Mouse (Mus musculus): ENCODE measurements around the gene Snw1. TPM values are rescaled to one million over a fixed set of nuclear protein-coding genes. Genes with fewer than 3 reads are reported as not detected.
"Not testable (repeated sequence)": the region's sequence is repeated elsewhere in the genome, so short reads cannot be mapped to it uniquely, and the experiment has no call there.

The Snw1 gene
- 10 to 100 TPM; 50.9 to 51.2 TPM for total RNA-seq (2021)
- long read RNA-seq, full-length matches to known transcripts: 57 of 71 reads
- long read RNA-seq, partial matches to known transcripts: 8 of 71 reads
- long read RNA-seq, other reads (novel, unspliced or antisense): 6 of 71 reads

DNA sequence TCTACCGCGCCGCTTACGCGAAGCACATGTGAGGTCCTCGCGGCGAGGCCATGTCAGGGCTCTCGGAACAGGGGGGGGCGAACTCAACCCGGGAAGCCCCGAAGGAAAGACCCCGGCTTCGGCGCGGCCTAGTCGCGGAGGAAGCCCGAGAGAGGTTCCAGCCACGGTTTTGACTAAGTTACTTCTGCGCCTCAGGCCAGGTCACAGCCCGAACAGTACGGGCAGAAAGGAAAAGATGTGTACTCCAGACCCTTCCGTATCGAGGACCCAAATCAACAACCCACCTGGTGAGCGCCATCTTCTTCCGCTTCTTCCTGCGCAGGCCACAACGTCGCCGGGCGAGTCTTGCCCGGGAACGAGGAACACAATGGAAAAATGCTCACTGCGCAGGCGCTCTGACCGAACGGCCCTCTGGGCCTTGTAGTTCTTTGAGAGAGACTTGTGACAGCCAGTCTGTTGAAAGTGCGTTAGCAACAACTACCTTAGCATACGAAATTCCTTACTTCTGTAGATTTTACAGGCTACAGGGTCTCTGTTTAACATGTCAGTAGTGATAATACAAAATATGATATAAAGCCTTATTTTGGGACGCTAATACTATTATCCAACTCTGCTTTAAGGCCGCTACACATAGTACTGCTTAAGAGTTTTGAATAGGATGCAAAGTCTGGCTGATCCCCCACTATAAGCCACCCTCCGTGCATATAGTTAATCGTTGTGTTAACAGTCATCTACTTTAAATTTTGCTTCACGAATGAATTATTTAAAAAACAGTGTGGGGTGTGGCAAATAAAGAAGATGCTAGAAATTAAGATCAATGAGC lies at the start of gene Snw1:
TSS of gene Snw1 (minus strand) at position 311 of the 823 bp plus-strand sequence.
- DNase-seq (ENCODE audit: low spot score in 2 of 2): peak; percentile 92 to 96

DNA sequence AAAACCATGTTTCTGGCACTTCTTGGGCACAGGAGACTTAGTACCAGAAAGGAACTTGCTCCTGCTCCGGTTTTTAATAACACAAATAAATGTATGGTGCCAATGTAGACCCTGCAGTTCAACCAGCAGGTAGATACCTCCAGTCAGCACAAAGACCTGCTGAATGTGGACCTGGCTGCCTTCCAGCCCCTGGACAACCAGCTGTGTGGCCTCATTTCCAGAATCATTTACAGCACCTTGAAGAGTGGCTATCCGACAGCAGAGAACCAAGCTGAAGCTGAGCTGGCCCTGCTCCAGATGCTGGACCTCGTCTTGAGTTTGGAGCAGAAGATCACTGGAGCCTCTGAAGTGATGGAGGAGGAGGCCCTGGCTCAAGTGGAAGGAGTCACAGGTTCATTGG lies 47.5 kb upstream of the Snw1 start:
- DNase-seq (ENCODE audit: low spot score in 2 of 2): not testable (repeated sequence)

DNA sequence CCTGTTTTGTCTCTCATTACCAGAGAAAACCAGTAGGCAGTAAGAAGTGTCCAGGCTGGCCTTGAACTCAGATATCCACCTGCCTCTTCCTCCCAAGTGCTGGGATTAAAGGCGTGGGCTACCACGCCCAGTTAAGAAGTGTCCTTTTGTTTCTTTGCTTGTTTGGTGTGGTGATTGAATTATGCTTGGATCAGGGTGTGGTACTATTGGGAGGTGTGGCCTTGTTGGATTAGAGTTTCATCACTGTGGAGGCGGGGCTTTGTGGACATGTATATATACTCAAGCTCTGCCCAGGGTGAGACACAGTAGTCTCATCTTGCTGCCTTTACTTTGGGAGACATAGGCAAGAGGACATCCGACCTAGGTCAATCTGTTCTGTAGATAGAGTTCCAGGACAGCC lies 41.9 kb upstream of the Snw1 start, which contains the start of gene Gm8300:
TSS of gene Gm8300 (plus strand) at position 301 of the 400 bp plus-strand sequence.
- DNase-seq (ENCODE audit: low spot score in 2 of 2): not testable (repeated sequence)

DNA sequence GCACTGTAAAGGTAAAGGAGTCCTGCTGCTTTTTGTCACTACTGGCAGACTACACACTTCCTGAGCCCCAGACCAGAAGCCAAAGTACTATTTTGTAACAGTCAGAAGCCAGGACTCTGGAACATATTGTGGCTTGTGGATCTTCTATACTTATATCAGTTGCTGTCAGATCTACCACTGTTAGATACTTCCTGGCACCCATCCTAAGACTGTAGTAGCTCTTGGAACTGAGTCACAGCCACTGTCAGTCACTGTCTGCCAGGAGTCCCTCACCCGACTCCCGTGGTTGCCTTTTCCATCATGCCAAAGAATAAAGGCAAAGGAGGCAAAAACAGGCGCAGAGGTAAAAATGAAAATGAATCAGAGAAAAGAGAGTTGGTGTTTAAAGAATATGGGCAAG lies 22.3 kb upstream of the Snw1 start, which contains the start of gene Gm5788:
TSS of gene Gm5788 (plus strand) at position 301 of the 400 bp plus-strand sequence.
- not testable (repeated sequence) for DNase-seq (ENCODE audit: low spot score in 2 of 2)

DNA sequence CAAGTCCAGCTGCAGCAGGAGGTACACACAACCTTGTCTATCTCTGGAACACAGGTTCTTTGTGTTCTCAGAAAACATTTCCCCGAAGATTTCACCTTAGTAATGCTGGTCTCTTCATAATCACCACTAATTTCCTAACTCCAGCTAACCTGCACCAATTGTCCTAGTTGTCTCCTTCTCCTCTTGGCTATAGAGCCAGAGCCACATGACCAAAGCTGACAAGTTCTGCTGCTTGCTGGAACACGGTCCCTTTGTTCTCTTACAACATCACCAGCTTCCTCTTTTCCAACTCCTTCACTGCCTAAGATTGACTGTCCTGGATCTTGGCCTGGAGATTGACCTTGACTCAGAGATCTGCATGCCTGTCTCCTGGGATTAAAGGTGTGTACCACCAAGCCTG lies 16.6 kb upstream of the Snw1 start:
- not testable (repeated sequence) for DNase-seq (ENCODE audit: low spot score in 2 of 2)

DNA sequence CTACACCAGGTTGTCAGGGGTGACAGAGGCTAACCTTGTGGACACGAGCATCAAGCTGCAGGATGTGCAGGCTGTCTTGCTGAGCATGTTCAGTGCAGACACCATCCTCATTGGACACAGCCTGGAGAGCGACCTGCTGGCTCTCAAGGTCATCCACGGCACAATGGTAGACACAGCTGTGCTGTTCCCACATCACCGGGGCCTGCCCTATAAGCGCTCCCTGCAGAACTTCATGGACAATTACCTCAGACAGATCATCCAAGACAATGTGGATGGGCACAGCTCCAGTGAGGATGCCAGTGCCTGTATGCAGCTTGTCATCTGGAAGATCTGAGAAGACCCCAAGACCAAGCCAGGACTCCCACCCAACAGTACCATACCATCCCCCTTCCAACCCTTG lies 10.4 kb upstream of the Snw1 start:
- DNase-seq (ENCODE audit: low spot score in 2 of 2): not testable (repeated sequence)

DNA sequence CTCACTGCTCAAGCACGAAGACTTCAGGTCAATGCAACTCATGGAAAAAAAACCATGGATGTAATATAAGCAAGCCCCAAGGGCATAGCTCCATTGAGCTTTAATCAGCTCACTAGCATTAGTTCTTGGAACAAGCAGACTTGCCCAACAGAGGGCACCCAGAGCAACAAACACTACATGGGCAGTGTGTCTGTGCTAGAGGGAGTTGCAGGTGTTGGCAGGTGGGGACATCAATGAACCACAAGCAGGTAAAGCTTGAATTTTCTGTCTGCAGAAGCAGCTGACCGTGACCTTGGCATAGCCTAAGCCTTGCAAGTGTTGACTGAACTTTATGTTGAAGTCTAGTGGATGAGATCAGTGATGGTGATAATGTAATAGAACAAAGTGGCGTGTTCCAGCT lies 2.7 kb upstream of the Snw1 start:
- no peak for DNase-seq (ENCODE audit: low spot score in 2 of 2)

DNA sequence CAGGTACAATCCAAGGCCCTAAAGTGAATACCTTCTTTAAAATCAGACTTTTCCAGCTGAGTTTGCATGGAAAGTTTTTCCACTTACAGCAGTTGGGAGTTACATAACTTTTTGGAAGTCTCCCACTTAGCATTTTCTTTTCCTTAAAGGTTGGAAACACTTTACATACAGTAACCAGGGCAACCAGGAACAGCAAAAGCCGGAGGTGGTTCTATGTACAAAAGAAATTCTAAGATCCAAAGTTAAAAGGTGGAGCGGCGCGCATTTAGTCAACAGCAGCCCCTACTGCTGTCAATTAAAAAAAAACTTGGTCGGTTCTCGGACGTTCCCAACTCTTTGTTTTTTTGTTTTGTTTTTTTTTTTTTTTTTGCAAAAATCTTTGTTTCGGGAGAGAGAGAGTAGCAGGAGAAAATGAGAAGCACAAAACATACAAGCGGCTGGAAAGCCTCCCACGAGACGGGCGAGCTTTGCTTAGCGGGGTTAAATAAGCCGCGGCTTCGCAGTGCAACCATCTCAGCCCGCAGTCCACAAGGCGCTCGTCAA lies 582 bp downstream of the Snw1 start:
- DNase-seq (ENCODE audit: low spot score in 2 of 2): no peak

DNA sequence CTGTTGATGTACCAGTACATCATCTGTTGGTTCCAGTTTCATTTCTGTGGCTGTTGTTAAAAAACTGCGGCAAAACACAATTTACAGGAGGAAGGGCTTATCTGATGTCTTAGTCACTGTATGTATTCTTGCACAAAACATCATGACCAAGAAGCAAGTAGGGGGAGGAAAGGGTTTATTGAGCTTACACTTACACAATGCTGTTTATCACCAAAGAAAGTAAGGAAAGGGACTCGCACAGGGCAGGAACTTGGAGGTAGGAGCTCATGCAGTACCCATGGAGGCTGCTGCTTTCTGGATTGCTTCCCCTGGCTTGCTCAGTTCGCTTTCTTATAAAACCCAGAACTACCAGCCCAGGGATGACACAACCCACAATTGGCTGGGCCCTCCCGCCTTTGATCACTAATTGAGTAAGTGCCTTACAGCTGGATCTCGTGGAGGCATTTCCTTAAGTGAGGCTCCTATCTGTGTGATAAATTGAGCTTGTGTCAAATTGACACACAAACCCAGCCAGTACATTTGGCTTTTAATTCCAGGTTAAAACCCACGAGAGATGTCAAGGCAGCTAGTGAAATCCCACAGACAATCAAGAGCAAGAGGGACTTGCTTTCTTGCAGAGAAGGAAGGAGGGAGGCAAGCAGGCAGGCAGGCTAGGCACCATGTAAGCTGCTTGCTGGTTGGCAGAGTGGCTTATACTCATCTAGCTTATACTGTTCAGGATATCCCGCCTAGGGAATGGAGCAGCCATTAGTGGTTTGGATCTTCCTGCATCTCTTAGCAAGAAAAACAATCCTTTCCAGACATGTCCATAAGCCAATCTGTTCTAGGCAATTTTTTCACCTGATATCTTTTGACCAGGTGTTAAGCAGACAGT lies 1.6 kb downstream of the Snw1 start:
- no peak for DNase-seq (ENCODE audit: low spot score in 2 of 2)

DNA sequence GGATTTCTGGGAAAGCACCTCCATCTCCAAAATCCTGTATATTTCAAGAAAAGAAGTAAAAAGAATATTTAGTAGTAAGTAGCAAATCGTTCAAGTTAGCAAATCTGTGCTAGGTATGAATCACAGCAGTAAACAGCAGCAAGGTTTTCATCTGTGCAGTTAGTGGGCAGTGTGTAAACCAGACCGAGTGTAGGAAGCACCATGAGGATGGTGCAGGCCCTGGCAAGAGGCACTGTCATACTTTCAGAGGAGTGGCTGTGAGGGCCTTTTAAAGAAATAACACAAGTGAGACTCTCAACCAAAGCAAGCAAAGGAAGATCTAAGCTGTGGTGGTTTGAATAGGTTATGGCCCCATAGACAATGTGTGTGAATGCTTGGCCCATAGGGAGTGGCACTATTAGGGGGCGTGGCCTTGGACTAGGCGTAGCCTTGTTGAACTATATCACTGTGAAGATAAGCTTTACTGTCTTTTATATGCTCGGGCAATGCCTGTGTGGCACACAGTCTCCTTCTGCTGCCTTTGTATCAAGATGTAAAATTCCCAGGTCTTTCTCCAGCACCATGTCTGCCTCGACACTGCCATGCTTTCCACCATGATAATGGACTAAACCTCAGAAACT lies 7.3 kb downstream of the Snw1 start:
- no peak for DNase-seq (ENCODE audit: low spot score in 2 of 2)

DNA sequence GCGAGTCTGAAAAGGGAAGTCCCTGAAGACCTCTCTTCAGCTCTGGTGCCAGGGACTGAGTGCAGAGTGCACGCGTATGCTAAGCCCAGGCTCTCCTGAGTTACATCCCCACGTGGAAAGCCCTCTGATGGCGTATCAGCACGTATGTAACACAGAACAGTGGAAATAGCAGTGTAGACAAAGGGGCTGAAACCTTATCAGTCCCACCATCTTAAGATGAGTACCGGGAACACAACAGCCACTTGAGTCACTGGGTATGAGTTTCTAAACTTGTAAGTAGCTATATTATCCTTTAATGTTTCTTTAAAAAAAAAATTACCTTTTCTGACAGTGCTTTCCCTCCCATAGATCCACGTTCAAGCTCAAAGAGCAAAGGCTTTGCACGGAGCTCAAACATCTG lies 22.6 kb downstream of the Snw1 start:
- no peak for DNase-seq (ENCODE audit: low spot score in 2 of 2)

DNA sequence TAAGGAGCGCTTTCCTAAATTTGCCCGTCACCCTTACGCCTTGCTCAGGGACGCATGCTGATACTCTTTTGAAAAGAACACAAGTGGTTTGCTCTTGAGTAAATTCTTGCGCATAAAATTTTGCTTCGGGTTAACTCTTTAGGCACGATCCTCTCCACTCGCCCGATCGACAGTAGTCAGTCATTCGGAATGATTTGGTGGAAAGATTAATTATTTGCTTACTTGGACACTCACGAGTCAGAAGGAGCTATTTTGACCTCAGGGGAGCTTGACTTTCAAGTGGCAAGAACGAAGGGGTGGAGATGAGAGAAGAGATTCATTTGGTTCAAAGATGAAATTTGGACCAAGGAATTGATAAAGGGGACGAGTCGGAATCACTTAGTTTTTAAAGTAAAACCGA lies 27.9 kb downstream of the Snw1 start:
- peak in 1 of 2 experiments; percentile 17 for DNase-seq (ENCODE audit: low spot score in 2 of 2)

DNA sequence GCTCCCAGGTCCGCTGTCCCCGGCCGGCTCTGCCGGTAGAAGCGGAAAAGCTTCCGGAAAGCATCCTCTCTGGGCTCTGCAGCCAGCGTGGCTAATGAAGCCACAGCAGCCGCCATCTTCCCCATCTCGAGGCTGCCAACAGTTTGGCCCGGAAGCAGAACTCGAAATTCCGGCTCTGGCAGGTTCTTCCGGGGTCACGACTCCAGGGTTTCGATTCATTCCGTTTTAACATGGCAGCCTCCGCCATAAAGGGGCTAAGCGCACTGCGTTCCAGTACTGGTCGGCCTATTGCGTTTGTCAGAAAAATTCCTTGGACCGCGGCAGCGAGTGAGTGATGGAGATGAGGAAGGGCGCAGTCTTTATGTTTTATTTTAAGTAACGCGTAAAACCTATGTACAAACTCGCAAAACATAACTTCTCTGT lies 28.4 kb downstream of the Snw1 start, which contains the start of the genes Slirp and Alkbh1:
TSS of gene Slirp (plus strand) at position 197 of the 423 bp plus-strand sequence.
TSS of gene Alkbh1 (minus strand) at position 318 of the 423 bp plus-strand sequence.
- peak; percentile 92 to 93 for DNase-seq (ENCODE audit: low spot score in 2 of 2)

DNA sequence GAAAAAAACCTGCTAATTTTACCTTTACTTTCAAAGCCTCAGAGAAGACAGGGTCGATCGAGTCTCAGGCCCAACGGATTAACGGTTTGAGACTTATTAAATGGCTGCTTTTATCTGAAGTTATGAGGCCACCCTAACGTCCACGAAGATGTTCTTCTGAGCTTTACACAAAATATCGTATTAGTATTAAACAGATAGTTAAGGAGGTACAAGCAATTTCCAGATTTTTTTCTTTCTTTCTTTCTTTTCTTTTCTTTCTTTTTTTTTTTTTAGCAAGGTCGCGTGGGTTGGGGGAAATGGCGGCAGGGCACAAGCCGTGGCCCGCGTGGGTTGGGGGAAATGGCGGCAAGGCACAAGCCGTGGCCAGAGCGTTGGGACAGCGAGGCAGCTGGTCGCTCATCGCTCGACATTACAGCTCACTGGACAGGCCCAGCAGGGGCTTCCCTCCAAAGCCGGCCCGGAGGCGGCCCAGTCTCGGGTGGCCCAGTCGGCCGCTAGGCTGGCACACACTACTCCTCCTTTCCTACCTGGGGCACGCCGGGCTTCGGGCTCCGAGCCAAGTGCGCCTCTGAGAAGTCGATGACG lies 28.9 kb downstream of the Snw1 start:
- no peak for DNase-seq (ENCODE audit: low spot score in 2 of 2)

DNA sequence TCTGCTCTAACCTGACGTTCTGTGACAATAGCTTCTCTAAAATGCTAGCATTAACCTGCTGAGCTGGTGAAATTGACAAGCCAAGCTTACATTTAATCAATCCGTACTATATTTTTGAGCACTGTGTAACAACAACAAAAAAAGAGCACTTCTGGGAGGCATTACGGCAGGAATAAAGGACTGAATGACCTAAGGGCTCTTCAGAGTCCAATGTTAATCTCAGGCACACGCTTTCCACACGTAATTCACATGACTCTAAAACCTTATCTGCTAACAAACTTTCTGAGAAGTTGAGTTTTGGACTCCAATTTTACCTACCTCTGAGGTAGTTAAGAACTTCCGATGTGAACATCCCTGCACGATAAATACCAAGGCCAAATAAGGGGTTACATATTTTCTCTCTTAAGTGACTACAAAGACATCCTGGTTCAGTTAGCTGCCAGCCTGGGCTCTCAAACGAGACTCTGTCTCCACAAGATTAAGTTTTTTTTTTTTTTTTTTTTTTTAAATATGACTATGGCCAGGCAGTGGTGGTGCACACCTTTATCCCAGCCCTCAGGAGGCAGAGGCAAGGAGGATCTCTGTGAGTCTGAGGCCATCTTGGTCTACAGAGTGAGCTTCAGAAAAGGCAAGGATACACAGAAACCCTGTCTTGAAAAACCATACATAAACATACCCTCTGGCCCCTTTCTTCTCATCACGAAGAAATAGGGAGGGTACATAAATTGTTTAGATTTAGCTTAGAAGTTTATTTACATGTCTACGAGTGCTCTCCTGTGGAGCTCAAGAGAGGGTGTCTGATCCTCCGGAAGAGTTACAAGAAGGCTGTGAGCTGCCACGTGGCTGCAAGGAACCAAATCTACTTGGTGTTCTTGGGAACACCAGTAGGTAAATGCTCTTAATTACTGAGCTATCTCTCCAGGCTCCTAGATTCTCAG lies 29.6 kb downstream of the Snw1 start:
- no peak for DNase-seq (ENCODE audit: low spot score in 2 of 2)

DNA sequence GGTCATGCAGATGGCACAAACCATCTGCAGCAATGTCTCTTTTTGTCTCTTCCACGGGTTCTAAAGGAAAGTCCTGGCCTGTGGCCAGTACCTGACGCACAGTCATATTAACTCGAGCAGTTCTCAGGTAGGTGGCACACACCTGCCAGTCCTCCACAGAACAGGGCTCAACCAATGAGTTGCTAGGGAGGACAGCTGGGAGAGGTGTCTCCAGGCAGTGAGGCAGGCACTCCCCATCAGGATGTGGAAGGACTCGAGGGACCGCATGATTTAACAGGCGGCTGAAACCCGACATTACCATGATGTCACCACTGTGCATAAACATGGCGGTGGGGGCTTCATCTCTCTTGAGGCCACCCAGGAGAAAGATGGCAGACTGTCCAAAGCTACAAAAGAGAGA lies 43.2 kb downstream of the Snw1 start:
- no peak for DNase-seq (ENCODE audit: low spot score in 2 of 2)

DNA sequence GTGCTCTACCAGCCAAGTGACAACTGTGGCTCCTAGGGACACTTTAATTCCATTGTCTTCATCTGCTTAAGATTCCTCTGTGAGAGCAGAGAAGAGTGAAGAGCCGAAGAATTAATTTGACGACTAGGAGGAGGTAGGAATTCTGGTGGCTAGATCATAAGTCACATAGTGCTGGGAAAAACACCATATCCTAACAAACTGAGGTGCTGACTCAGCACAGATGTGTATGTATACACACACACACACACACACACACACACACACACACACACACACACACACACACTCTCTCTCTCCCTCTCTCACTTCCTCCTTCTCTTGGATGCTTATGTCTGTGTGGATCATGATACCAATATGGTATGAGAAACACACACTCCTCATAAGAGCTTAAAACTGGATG lies 43.8 kb downstream of the Snw1 start:
- no peak for DNase-seq (ENCODE audit: low spot score in 2 of 2)

DNA sequence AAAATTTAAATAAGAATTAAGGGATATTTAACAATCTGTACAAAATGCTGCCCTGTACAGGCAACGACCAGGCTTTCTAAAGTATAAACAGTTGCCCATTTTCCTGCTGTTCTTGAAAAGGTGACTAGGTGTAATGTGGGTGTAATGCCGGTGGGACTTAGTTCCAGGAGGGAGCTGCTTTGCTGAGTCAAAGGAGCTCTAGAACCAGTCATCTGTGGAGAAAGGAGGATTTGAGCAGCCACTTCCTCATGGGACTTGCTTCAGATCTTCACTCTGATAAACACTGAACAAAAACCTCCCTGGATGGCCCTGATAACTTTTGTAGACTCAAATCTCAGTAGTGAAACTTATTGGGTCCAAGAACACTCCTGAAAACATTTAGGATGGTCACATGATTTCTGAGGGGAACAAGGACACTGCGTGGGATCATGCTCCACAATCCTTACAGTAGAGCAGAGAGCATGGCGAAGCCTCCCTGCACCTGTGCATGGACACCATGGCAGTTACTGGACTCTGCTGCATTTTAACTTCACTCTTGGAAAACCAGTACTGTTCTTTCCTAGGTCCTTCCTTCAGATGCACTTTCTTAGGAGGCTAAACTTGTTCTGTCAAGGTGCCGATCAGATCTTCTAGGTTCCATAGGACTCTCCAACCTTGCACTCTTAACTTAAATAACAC lies 45.6 kb downstream of the Snw1 start:
- no peak for DNase-seq (ENCODE audit: low spot score in 2 of 2)

DNA sequence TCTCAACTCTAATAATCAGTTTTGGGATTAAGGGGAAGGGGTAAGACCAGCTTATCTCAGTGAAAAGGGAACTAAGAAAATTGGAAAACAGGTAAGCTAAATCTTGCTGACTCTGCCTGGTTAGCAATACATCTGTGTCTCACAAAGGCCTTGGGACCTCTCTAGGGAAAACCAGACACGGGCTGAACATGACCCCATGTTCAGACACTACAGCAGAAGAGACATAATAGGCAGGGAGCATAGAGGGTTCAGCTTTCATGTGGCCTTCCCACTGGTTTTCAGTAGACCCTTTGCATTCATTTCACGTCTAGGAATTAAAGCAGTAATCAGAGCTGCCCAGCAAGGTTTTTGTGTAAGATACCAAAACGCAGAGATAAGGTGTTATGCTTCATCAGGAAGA lies 47.6 kb downstream of the Snw1 start:
- DNase-seq (ENCODE audit: low spot score in 2 of 2): no peak
